Mouse (Mus musculus) liver, embryonic 15.5 days (tissue): ENCODE results near the gene Lima1. TPM values are rescaled to one million over a fixed set of nuclear protein-coding genes. Genes with fewer than 3 reads are reported as not detected.
"Not testable (repeated sequence)": the region's sequence is repeated elsewhere in the genome, so short reads cannot be mapped to it uniquely, and the experiment has no call there.

Source experiments
- ATAC-seq: fragments of 200-750 bp; cut with Nextera tagmentation; 2 replicates; pipeline ENCODE4 v1.8.0; 2017; ENCODE audit warnings: moderate number of reproducible peaks, mild to moderate bottlenecking, moderate library complexity; ENCODE audit not compliant: insufficient read depth
- H3K27ac ChIP-seq: fragments of 300-500 bp; sonication (generic); replicated peaks from 2 replicates; pipeline ENCODE4 v1.5.1; 2015; ENCODE audit warnings: mild to moderate bottlenecking, inconsistent platforms
- H3K27me3 ChIP-seq: fragments of 300-500 bp; sonication (generic); 2 replicates; pipeline ENCODE4 v1.6.1; 2015; ENCODE audit warnings: mild to moderate bottlenecking, inconsistent platforms
- H3K36me3 ChIP-seq: fragments of 300-500 bp; sonication (generic); replicated peaks from 2 replicates; pipeline ENCODE4 v1.6.1; 2015; ENCODE audit warnings: moderate library complexity, mild to moderate bottlenecking, inconsistent platforms
- H3K4me1 ChIP-seq: fragments of 300-500 bp; sonication (generic); replicated peaks from 2 replicates; pipeline ENCODE4 v1.6.1; 2015; ENCODE audit warnings: inconsistent platforms
- H3K4me2 ChIP-seq: fragments of 300-500 bp; sonication (generic); 2 replicates; pipeline ENCODE4 v1.6.1; 2015; ENCODE audit warnings: moderate library complexity, mild to moderate bottlenecking, inconsistent platforms
- H3K4me3 ChIP-seq: fragments of 300-500 bp; sonication (generic); replicated peaks from 2 replicates; pipeline ENCODE4 v1.5.1; 2015; ENCODE audit warnings: mild to moderate bottlenecking, inconsistent platforms
- H3K9ac ChIP-seq: fragments of 300-500 bp; sonication (generic); 2 replicates; pipeline ENCODE4 v1.6.1; 2015; ENCODE audit warnings: moderate library complexity, mild to moderate bottlenecking, inconsistent platforms
- H3K9me3 ChIP-seq: fragments of 300-500 bp; sonication (generic); replicated peaks from 2 replicates; pipeline ENCODE4 v1.6.1; 2016; ENCODE audit warnings: inconsistent platforms
- WGBS: fragments of 180-500 bp; shearing (Covaris S2); methylation state at CpG from one replicate; pipeline ENCODE4 v1.1.7; 2015; ENCODE audit warnings: mixed read lengths; ENCODE audit not compliant: insufficient replicate concordance; 5-methylcytosine and 5-hydroxymethylcytosine counted together
- polyA plus RNA-seq: library from polyadenylated mRNA; unstranded; fragments of >200 nt; fragmentation: Nextera tagmentation; extraction: Ambion mirVana; gene quantifications from 2 replicates; pipeline ENCODE4 v1.2.1, GENCODE M21; 2015

Gene Lima1
- polyA plus RNA-seq = 10.0 and 10.3 TPM in 2 replicates

GRCm38 (mm10) chr15:99875334-99875869, at the start of gene Lima1:
TSS of gene Lima1 (minus strand) at chr15:99875456.
- H3K9ac ChIP-seq = peak within 1 kb of the TSS; percentile 37; the same call in 1 of the 2 replicates
- H3K4me1 ChIP-seq = peaks cover 13% of the 10 kb centered on the region; the same call in 1 of the 2 replicates
- H3K9me3 ChIP-seq = no peaks in the 10 kb centered on the region
- H3K27ac ChIP-seq = peak within 1 kb of the TSS; percentile 35; the same call in 1 of the 2 replicates
- H3K27me3 ChIP-seq = peaks cover 17% of the 10 kb centered on the region; the same call in 1 of the 2 replicates
- ATAC-seq = peak; percentile 79
- WGBS = under 1% methylated on average over 38 of the region's 38 CpGs
- H3K4me3 ChIP-seq = peak within 1 kb of the TSS; percentile 60
- peak within 1 kb of the TSS; percentile 69 for H3K4me2 ChIP-seq
- H3K36me3 ChIP-seq = no peaks in the 10 kb centered on the region

GRCm38 (mm10) chr15:99919601-99920158, 44.4 kb upstream of the Lima1 start:
- no peaks in the 10 kb centered on the region for H3K9me3 ChIP-seq
- H3K4me3 ChIP-seq = no peak overlapping the region
- no peaks in the 10 kb centered on the region for H3K27me3 ChIP-seq
- no peak for ATAC-seq
- H3K4me1 ChIP-seq = 0 out of 2 replicates have a peak, but pooled peaks cover 7% of the 10 kb centered on the region
- H3K27ac ChIP-seq = peak overlapping the region; percentile 67
- 55% methylated on average over 15 of the region's 15 CpGs for WGBS
- no peak overlapping the region for H3K4me2 ChIP-seq
- H3K9ac ChIP-seq = no peak overlapping the region
- H3K36me3 ChIP-seq = no peaks in the 10 kb centered on the region

GRCm38 (mm10) chr15:99917264-99917663, 42.0 kb upstream of the Lima1 start:
- WGBS = 50% methylated on average over 3 of the region's 3 CpGs
- no peak overlapping the region for H3K9ac ChIP-seq
- no peak overlapping the region; the same call in 1 of the 2 replicates for H3K27ac ChIP-seq
- peak; percentile 56 for ATAC-seq
- 0 out of 2 replicates have a peak, but pooled peaks cover 7% of the 10 kb centered on the region for H3K4me1 ChIP-seq
- no peaks in the 10 kb centered on the region for H3K36me3 ChIP-seq
- no peaks in the 10 kb centered on the region for H3K9me3 ChIP-seq
- H3K27me3 ChIP-seq = no peaks in the 10 kb centered on the region
- H3K4me3 ChIP-seq = no peak overlapping the region
- no peak overlapping the region for H3K4me2 ChIP-seq

GRCm38 (mm10) chr15:99914613-99915012, 39.4 kb upstream of the Lima1 start:
- Histone ChIP-seq H3K4me2 (no peak overlapping the region), H3K4me3 (no peak overlapping the region), H3K9me3 (no peaks in the 10 kb centered on the region), H3K27ac (0 out of 2 replicates have a peak overlapping the region, but pooled peaks have one; percentile 3), H3K4me1 (0 out of 2 replicates have a peak, but pooled peaks cover 3% of the 10 kb centered on the region), H3K27me3 (no peaks in the 10 kb centered on the region), H3K9ac (no peak overlapping the region), H3K36me3 (no peaks in the 10 kb centered on the region)
- WGBS = 60% methylated on average over 5 of the region's 5 CpGs
- ATAC-seq = no peak

- H3K4me2 ChIP-seq = no peak overlapping the region
- H3K4me1 ChIP-seq = peaks cover 12% of the 10 kb centered on the region
- no peak for ATAC-seq
- WGBS = 64% methylated on average over 4 of the region's 4 CpGs
- H3K9me3 ChIP-seq = no peaks in the 10 kb centered on the region
- no peaks in the 10 kb centered on the region for H3K36me3 ChIP-seq
- no peak overlapping the region for H3K4me3 ChIP-seq
- no peak overlapping the region for H3K9ac ChIP-seq
- H3K27me3 ChIP-seq = no peaks in the 10 kb centered on the region
- no peak overlapping the region for H3K27ac ChIP-seq
Measured at GRCm38 (mm10) chr15:99911785-99912184, 36.5 kb upstream of the Lima1 start.

- not testable (repeated sequence) for H3K27ac ChIP-seq, H3K4me3 ChIP-seq, ATAC-seq, H3K4me2 ChIP-seq, H3K36me3 ChIP-seq, H3K27me3 ChIP-seq, H3K9me3 ChIP-seq, H3K9ac ChIP-seq
- 34% methylated on average over 14 of the region's 14 CpGs for WGBS
- H3K4me1 ChIP-seq = peaks cover 12% of the 10 kb centered on the region
Measured at GRCm38 (mm10) chr15:99909339-99909996, 34.2 kb upstream of the Lima1 start.

GRCm38 (mm10) chr15:99907514-99907913, 32.3 kb upstream of the Lima1 start:
- WGBS = 15% methylated on average over 1 of the region's 1 CpGs
- Histone ChIP-seq H3K36me3 (no peaks in the 10 kb centered on the region), H3K4me1 (peaks cover 12% of the 10 kb centered on the region), H3K27me3 (no peaks in the 10 kb centered on the region), H3K4me2 (no peak overlapping the region; the same call in 1 of the 2 replicates), H3K9me3 (no peaks in the 10 kb centered on the region), H3K4me3 (no peak overlapping the region), H3K9ac (no peak overlapping the region), H3K27ac (peak overlapping the region; percentile 51)
- no peak for ATAC-seq

GRCm38 (mm10) chr15:99907041-99907440, 31.8 kb upstream of the Lima1 start:
- Histone ChIP-seq H3K27ac (peak overlapping the region; percentile 51), H3K4me2 (no peak overlapping the region), H3K4me1 (peaks cover 12% of the 10 kb centered on the region), H3K36me3 (no peaks in the 10 kb centered on the region), H3K27me3 (no peaks in the 10 kb centered on the region), H3K9me3 (no peaks in the 10 kb centered on the region), H3K9ac (no peak overlapping the region), H3K4me3 (no peak overlapping the region)
- no peak; the same call in 1 of the 2 replicates for ATAC-seq
- WGBS = 59% methylated on average over 4 of the region's 4 CpGs

GRCm38 (mm10) chr15:99904841-99905240, 29.6 kb upstream of the Lima1 start:
- WGBS = 74% methylated on average over 9 of the region's 9 CpGs
- Histone ChIP-seq H3K36me3 (no peaks in the 10 kb centered on the region), H3K27ac (no peak overlapping the region), H3K4me3 (no peak overlapping the region), H3K4me1 (peaks cover 12% of the 10 kb centered on the region), H3K9ac (no peak overlapping the region), H3K27me3 (no peaks in the 10 kb centered on the region), H3K4me2 (no peak overlapping the region), H3K9me3 (no peaks in the 10 kb centered on the region)
- ATAC-seq = no peak

GRCm38 (mm10) chr15:99904333-99904732, 29.1 kb upstream of the Lima1 start:
- Histone ChIP-seq H3K27me3 (no peaks in the 10 kb centered on the region), H3K9ac (no peak overlapping the region), H3K4me3 (no peak overlapping the region), H3K4me1 (peaks cover 12% of the 10 kb centered on the region), H3K4me2 (no peak overlapping the region), H3K9me3 (no peaks in the 10 kb centered on the region), H3K27ac (no peak overlapping the region), H3K36me3 (no peaks in the 10 kb centered on the region)
- no peak for ATAC-seq
- WGBS = 5% methylated on average over 4 of the region's 4 CpGs

- no peak overlapping the region for H3K9ac ChIP-seq
- H3K27me3 ChIP-seq = no peaks in the 10 kb centered on the region
- 64% methylated on average over 5 of the region's 5 CpGs for WGBS
- no peaks in the 10 kb centered on the region for H3K9me3 ChIP-seq
- no peaks in the 10 kb centered on the region for H3K36me3 ChIP-seq
- no peak for ATAC-seq
- no peak overlapping the region for H3K4me3 ChIP-seq
- H3K27ac ChIP-seq = peak overlapping the region; percentile 55; the same call in 1 of the 2 replicates
- no peak overlapping the region; the same call in 1 of the 2 replicates for H3K4me2 ChIP-seq
- peaks cover 10% of the 10 kb centered on the region for H3K4me1 ChIP-seq
Measured at GRCm38 (mm10) chr15:99903227-99903626, 28.0 kb upstream of the Lima1 start.
